ENCODE assay signal across 27 mouse cellular contexts in the genomic region with DNA sequence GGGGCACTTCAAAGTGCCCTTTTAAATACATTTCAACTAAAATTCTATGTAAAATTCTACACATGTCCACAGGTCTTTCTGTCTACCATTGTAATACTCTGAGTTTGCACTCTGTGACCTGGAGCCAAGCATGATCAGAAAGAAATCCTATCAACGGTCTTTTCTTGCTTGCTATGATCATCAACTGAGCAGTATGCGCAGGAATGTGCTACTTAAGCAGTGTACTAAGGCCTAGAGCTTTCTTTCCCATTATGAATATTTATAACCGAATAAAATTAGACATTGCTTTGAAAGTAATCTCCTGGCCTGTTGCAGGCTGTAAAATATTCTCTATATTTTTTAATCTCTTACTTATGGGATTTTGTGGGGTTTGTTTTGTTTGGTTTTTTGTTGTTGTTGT.
DNase-seq lines count a peak whose midpoint lies in the region; ATAC-seq and TF ChIP-seq lines count a peak whose summit lies in the region.
"Had no signal": no experiment of that assay in that cellular context is flagged by ENCODE, and none has a peak within 500 bp of the region (broad histone marks: within the 10 kb centered on the region; RNA-seq: fewer than 3 reads in every experiment).

No protein-coding gene starts in this region.

- no peak overlapping the region for H3K4me3 ChIP-seq in forebrain, embryonic 13.5 days
- no peak overlapping the region for H3K4me3 ChIP-seq in forebrain, embryonic 12.5 days (replicated peaks)
- H3K4me3 ChIP-seq in forebrain, embryonic 16.5 days (replicated peaks; ENCODE audit: low read length): no peak overlapping the region
- H3K4me3 ChIP-seq in midbrain, embryonic 15.5 days: no peak overlapping the region
- H3K4me3 ChIP-seq in gastrocnemius, adult 2 months: no peak overlapping the region
- H3K4me3 ChIP-seq: erythroblast, embryonic 14.5 days; heart, embryonic 13.5 days; limb, embryonic 13.5 days; liver, embryonic 12.5 days had no signal

- no peaks in the 10 kb centered on the region for H3K36me3 ChIP-seq in forebrain, embryonic 13.5 days (ENCODE audit: poor library complexity, severe bottlenecking)
- H3K36me3 ChIP-seq in forebrain, embryonic 12.5 days (replicated peaks): no peaks in the 10 kb centered on the region
- no peaks in the 10 kb centered on the region for H3K36me3 ChIP-seq in forebrain, embryonic 16.5 days (ENCODE audit: control insufficient read depth, insufficient read depth)
- H3K36me3 ChIP-seq in midbrain, embryonic 15.5 days (replicated peaks): no peaks in the 10 kb centered on the region
- H3K36me3 ChIP-seq: heart, embryonic 13.5 days; limb, embryonic 13.5 days; liver, embryonic 12.5 days had no signal

- H3K4me2 ChIP-seq in forebrain, embryonic 13.5 days: no peak overlapping the region
- no peak overlapping the region for H3K4me2 ChIP-seq in forebrain, embryonic 12.5 days
- H3K4me2 ChIP-seq in forebrain, embryonic 16.5 days (ENCODE audit: low read length): no peak overlapping the region
- no peak overlapping the region for H3K4me2 ChIP-seq in midbrain, embryonic 15.5 days
- H3K4me2 ChIP-seq: heart, embryonic 13.5 days; hindbrain, embryonic 14.5 days; limb, embryonic 13.5 days; liver, embryonic 12.5 days had no signal

- intact Hi-C loops in gastrocnemius, adult 2 months (cut with DNase I): no loop called here

- H3K27ac ChIP-seq in forebrain, embryonic 13.5 days: no peak overlapping the region
- no peak overlapping the region for H3K27ac ChIP-seq in forebrain, embryonic 12.5 days
- no peak overlapping the region for H3K27ac ChIP-seq in forebrain, embryonic 16.5 days (ENCODE audit: low read length)
- no peak overlapping the region for H3K27ac ChIP-seq in midbrain, embryonic 15.5 days
- no peak overlapping the region for H3K27ac ChIP-seq in gastrocnemius, adult 2 months
- H3K27ac ChIP-seq: heart, embryonic 13.5 days; hindbrain, embryonic 14.5 days; limb, embryonic 13.5 days; liver, embryonic 12.5 days had no signal

- ATAC-seq in forebrain, embryonic 13.5 days: peak; percentile 59
- no peak for ATAC-seq in forebrain, embryonic 12.5 days (ENCODE audit: low FRiP score)
- peak; percentile 45 for ATAC-seq in forebrain, embryonic 16.5 days
- ATAC-seq in midbrain, embryonic 15.5 days (replicated peaks): peak; percentile 78
- ATAC-seq: intestine, postnatal 0 days; liver, embryonic 12.5 days; liver, postnatal 0 days; Patski had no signal

- DNase-seq in ES-CJ7 (ENCODE audit: low read depth, low spot score): peak; percentile 7
- DNase-seq in thymus, postnatal 10 days (ENCODE audit: low spot score in 2 of 2): no peak
- DNase-seq in gastrocnemius, adult 2 months: no peak
- no peak for DNase-seq in thymus, postnatal 0 days (ENCODE audit: low spot score)
- DNase-seq: adrenal gland, postnatal 25 days; cerebellum, adult 18-20 months; cerebellum, postnatal 10 days; gastrocnemius, postnatal 36 days; heart, adult 18-20 months; heart, postnatal 10 days; kidney, postnatal 25 days; liver, postnatal 0 days; lung, postnatal 36 days; spleen, adult 18-20 months; thymus, postnatal 36 days had no signal

- no peaks in the 10 kb centered on the region for H3K9me3 ChIP-seq in forebrain, embryonic 13.5 days (replicated peaks)
- H3K9me3 ChIP-seq in forebrain, embryonic 12.5 days: no peaks in the 10 kb centered on the region
- no peaks in the 10 kb centered on the region for H3K9me3 ChIP-seq in forebrain, embryonic 16.5 days (ENCODE audit: control insufficient read depth, low read length)
- H3K9me3 ChIP-seq in midbrain, embryonic 15.5 days: no peaks in the 10 kb centered on the region
- H3K9me3 ChIP-seq: heart, embryonic 13.5 days; limb, embryonic 13.5 days; liver, embryonic 12.5 days had no signal

- no peaks in the 10 kb centered on the region for H3K27me3 ChIP-seq in forebrain, embryonic 13.5 days
- no peaks in the 10 kb centered on the region for H3K27me3 ChIP-seq in forebrain, embryonic 12.5 days
- no peaks in the 10 kb centered on the region for H3K27me3 ChIP-seq in forebrain, embryonic 16.5 days (replicated peaks; ENCODE audit: control insufficient read depth, insufficient read depth, low read length)
- peaks cover 4% of the 10 kb centered on the region for H3K27me3 ChIP-seq in midbrain, embryonic 15.5 days (replicated peaks)
- H3K27me3 ChIP-seq: CH12.LX; heart, embryonic 13.5 days; limb, embryonic 13.5 days; liver, embryonic 12.5 days; Patski had no signal

- WGBS in forebrain, embryonic 13.5 days: 67% methylated on average over 3 of the region's 3 CpGs
- WGBS in forebrain, embryonic 12.5 days: 72% methylated on average over 3 of the region's 3 CpGs
- WGBS in forebrain, embryonic 16.5 days: 49% methylated on average over 3 of the region's 3 CpGs
- WGBS in midbrain, embryonic 15.5 days: 36% methylated on average over 3 of the region's 3 CpGs

- peaks cover 19% of the 10 kb centered on the region for H3K4me1 ChIP-seq in forebrain, embryonic 13.5 days
- peaks cover 10% of the 10 kb centered on the region; the same call in 1 of the 2 replicates for H3K4me1 ChIP-seq in forebrain, embryonic 12.5 days
- H3K4me1 ChIP-seq in forebrain, embryonic 16.5 days (replicated peaks; ENCODE audit: control insufficient read depth, insufficient read depth, low read length): peaks cover 14% of the 10 kb centered on the region
- H3K4me1 ChIP-seq in midbrain, embryonic 15.5 days: peaks cover 3% of the 10 kb centered on the region
- H3K4me1 ChIP-seq: liver, embryonic 12.5 days had no signal

- no peak overlapping the region for H3K9ac ChIP-seq in forebrain, embryonic 13.5 days
- H3K9ac ChIP-seq in forebrain, embryonic 12.5 days: no peak overlapping the region
- H3K9ac ChIP-seq in forebrain, embryonic 16.5 days (replicated peaks; ENCODE audit: low read depth, low read length): no peak overlapping the region
- H3K9ac ChIP-seq in midbrain, embryonic 15.5 days: no peak overlapping the region
- H3K9ac ChIP-seq: heart, embryonic 13.5 days; hindbrain, embryonic 14.5 days; limb, embryonic 13.5 days; liver, embryonic 12.5 days; liver, postnatal 0 days had no signal

- no peak for TF ChIP-seq CTCF in gastrocnemius, adult 2 months (IDR thresholded peaks at IDR 0.05)
